Mouse (Mus musculus) heart, embryonic 10.5 days (tissue): ENCODE results near the gene Cacnb4. TPM values are rescaled to one million over a fixed set of nuclear protein-coding genes. Genes with fewer than 3 reads are reported as not detected.

ENCODE experiments used
- DNase-seq: peaks from one replicate; pipeline ENCODE4 v3.0.0-alpha.2; 2017; ENCODE audit warnings: low spot score
- H3K27ac ChIP-seq: fragments of 300-500 bp; sonication (generic); 2 replicates; pipeline ENCODE4 v1.5.1; 2016; ENCODE audit warnings: mild to moderate bottlenecking
- H3K27me3 ChIP-seq: fragments of 300-500 bp; sonication (generic); 2 replicates; pipeline ENCODE4 v1.6.1; 2016; ENCODE audit warnings: mild to moderate bottlenecking; ENCODE audit not compliant: poor library complexity, insufficient read depth, severe bottlenecking
- H3K36me3 ChIP-seq: fragments of 300-500 bp; sonication (generic); 2 replicates; pipeline ENCODE4 v1.6.1; 2016; ENCODE audit warnings: mild to moderate bottlenecking, moderate library complexity
- H3K4me1 ChIP-seq: fragments of 300-500 bp; sonication (generic); 2 replicates; pipeline ENCODE4 v1.6.1; 2016; ENCODE audit warnings: mild to moderate bottlenecking
- H3K4me3 ChIP-seq: fragments of 300-500 bp; sonication (generic); 2 replicates; pipeline ENCODE4 v1.5.1; 2016; ENCODE audit warnings: mild to moderate bottlenecking, moderate library complexity
- H3K9me3 ChIP-seq: fragments of 300-500 bp; sonication (generic); 2 replicates; pipeline ENCODE4 v1.6.1; 2016; ENCODE audit warnings: mild to moderate bottlenecking, moderate library complexity
- WGBS: fragments of 180-500 bp; shearing (Covaris S2); methylation state at CpG from one replicate; pipeline ENCODE4 v1.1.7; 2016; 5-methylcytosine and 5-hydroxymethylcytosine counted together
- polyA plus RNA-seq: library from polyadenylated mRNA; unstranded; fragments of >200 nt; fragmentation: Nextera tagmentation; extraction: Ambion mirVana; gene quantifications from 2 replicates; pipeline ENCODE4 v1.2.1, GENCODE M21; 2016

Gene Cacnb4
- polyA plus RNA-seq, 1 experiment from 2014 or later = 0.29 TPM

DNA sequence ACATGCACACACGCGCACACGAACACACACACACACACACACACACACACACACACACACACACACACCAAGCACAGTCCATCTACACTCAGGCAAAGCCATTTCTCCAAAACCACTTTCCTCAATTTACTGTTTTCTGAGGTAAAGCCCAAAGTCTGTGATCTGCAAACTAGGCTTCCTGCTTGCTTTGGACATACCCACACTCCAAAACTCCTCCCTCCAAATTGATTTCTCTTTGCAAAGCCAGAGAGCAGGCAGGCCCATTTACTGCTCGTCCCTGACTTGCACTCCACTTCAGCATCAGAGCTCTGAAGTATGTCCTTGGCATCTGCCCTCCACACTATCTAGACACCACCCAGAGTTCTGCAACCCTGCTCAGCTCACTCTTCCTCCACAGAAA lies 958 bp upstream of the Cacnb4 start:
- WGBS = 50% methylated on average over 4 of the region's 4 CpGs
- Histone ChIP-seq H3K36me3 (no peaks in the 10 kb centered on the region), H3K4me3 (no peak overlapping the region), H3K27ac (no peak overlapping the region), H3K27me3 (peaks cover 40% of the 10 kb centered on the region), H3K4me1 (peaks cover 20% of the 10 kb centered on the region; the same call in 1 of the 2 replicates), H3K9me3 (no peaks in the 10 kb centered on the region)
- DNase-seq = no peak

- H3K4me1 ChIP-seq = peaks cover 20% of the 10 kb centered on the region; the same call in 1 of the 2 replicates
- no peaks in the 10 kb centered on the region for H3K36me3 ChIP-seq
- peak overlapping the region; percentile 80 for H3K4me3 ChIP-seq
- no peaks in the 10 kb centered on the region for H3K9me3 ChIP-seq
- WGBS = 14% methylated on average over 6 of the region's 6 CpGs
- DNase-seq = no peak
- peak overlapping the region; percentile 87; the same call in 1 of the 2 replicates for H3K27ac ChIP-seq
- H3K27me3 ChIP-seq = peaks cover 40% of the 10 kb centered on the region
Observed at GRCm38 (mm10) chr2:52676913-52677303, 277 bp upstream of the Cacnb4 start.

DNA sequence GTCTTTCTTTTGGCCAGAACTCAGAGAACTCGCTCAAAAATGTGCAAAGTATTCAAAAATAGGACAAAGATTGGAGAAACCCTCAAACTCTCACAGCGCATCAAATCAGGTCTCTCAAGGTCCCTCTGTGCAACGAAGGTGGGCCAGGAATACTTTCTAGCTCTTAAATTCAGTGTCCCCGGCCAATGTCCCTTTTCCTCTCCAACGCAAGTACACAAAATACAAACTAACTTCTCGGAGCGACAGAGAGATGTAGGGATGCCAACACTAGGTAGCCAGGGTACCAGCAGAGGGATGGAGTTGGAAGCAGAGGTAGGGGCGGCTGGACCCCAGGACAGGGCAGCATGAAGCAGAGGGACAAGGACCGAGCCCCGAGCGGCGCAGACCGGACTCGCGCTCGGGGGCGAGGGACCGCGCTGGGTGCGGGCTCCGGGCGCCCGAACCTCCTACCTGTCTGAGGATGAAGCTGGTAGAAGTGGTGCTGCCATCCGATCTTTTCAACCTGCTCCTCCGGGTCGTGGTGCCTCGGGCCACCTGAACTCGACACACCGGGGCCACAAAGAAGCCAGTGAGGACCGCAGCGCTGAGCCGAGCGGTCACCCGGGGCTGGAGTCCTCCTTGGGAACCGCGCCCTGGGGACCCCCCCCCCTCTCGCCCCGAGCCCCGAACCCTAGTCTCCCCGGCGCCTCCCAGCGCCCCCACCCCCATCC lies 1.2 kb downstream of the Cacnb4 start:
- Histone ChIP-seq H3K36me3 (no peaks in the 10 kb centered on the region), H3K27ac (peak overlapping the region; percentile 87), H3K4me1 (peaks cover 20% of the 10 kb centered on the region; the same call in 1 of the 2 replicates), H3K27me3 (peaks cover 40% of the 10 kb centered on the region), H3K4me3 (peak overlapping the region; percentile 80), H3K9me3 (no peaks in the 10 kb centered on the region)
- WGBS = under 1% methylated on average over 42 of the region's 42 CpGs
- DNase-seq = peak; percentile 73

DNA sequence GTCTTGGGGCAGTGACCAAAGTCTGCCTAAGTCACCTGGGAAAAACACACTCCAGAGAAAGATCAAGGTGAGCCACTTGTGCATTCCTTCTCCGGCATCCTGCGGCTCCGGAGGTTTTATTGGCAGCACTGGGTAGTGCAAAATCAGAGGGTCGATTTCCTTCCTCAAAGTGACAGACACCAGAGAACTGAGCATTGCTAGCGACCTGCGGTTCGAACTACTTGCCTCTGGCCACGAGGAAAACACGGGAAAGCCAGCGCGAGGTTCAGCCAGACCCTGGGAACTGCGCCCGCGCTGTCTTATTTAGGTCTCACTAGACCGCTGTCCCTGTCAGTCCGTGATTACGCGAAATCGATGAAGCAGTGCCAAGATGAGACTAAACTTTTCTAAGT lies 1.7 kb downstream of the Cacnb4 start:
- no peaks in the 10 kb centered on the region for H3K9me3 ChIP-seq
- H3K27ac ChIP-seq = no peak overlapping the region
- peaks cover 20% of the 10 kb centered on the region; the same call in 1 of the 2 replicates for H3K4me1 ChIP-seq
- no peaks in the 10 kb centered on the region for H3K36me3 ChIP-seq
- under 1% methylated on average over 19 of the region's 19 CpGs for WGBS
- H3K4me3 ChIP-seq = peak overlapping the region; percentile 80
- DNase-seq = peak; percentile 63
- peaks cover 40% of the 10 kb centered on the region for H3K27me3 ChIP-seq

DNA sequence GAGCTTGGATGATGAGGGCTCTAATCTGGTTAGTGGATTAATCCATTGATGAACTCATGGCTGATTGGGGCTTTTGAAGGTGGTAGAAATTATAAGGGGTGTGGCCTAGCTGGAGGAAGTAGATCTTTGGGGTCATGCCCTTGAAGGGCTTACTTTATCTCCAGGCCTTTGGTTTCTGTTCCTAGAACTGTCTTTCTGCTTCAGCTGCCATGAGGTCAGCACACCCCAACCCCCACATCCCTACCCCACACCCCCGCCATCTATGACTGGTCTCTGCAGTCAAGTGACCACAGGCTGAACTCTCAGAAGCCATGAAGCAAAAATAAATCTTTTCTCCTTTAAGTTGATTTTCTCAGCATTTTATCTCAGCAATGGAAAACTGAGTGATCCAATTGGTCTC lies 3.5 kb downstream of the Cacnb4 start:
- Histone ChIP-seq H3K27ac (no peak overlapping the region), H3K9me3 (no peaks in the 10 kb centered on the region), H3K36me3 (no peaks in the 10 kb centered on the region), H3K4me1 (peaks cover 20% of the 10 kb centered on the region; the same call in 1 of the 2 replicates), H3K4me3 (no peak overlapping the region), H3K27me3 (peaks cover 33% of the 10 kb centered on the region)
- WGBS = 74% methylated on average over 1 of the region's 1 CpGs
- DNase-seq = no peak

GRCm38 (mm10) chr2:52670733-52671132 lies 5.9 kb downstream of the Cacnb4 start:
- 85% methylated on average over 5 of the region's 5 CpGs for WGBS
- Histone ChIP-seq H3K27me3 (peaks cover 20% of the 10 kb centered on the region), H3K9me3 (no peaks in the 10 kb centered on the region), H3K4me1 (peaks cover 9% of the 10 kb centered on the region; the same call in 1 of the 2 replicates), H3K4me3 (no peak overlapping the region), H3K27ac (no peak overlapping the region), H3K36me3 (no peaks in the 10 kb centered on the region)
- DNase-seq = no peak

DNA sequence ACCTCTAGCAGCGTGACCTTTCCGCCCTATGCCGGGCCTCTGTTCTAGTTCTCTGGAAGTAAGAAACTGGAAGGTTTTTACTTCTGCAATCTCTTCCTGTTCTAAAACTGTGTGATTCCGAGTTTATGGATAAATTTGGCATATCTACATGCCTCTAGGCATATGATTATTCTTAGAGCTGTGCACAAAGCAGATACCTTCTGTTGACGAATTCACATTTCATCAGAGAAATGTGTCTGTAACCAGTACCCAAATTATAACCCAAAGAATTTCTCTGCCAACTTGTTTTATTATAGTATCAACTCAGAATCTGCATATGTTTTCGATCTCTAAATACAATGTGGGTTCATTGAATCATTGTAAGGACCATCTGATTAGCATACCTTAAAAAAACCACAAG lies 8.2 kb downstream of the Cacnb4 start:
- Histone ChIP-seq H3K4me1 (no peaks in the 10 kb centered on the region), H3K27ac (no peak overlapping the region), H3K4me3 (no peak overlapping the region), H3K36me3 (no peaks in the 10 kb centered on the region), H3K27me3 (no peaks in the 10 kb centered on the region; the same call in 1 of the 2 replicates), H3K9me3 (no peaks in the 10 kb centered on the region)
- WGBS = 85% methylated on average over 6 of the region's 6 CpGs
- no peak for DNase-seq

- Histone ChIP-seq H3K4me3 (no peak overlapping the region), H3K27ac (no peak overlapping the region), H3K4me1 (no peaks in the 10 kb centered on the region), H3K27me3 (peaks cover 11% of the 10 kb centered on the region; the same call in 1 of the 2 replicates), H3K9me3 (no peaks in the 10 kb centered on the region), H3K36me3 (no peaks in the 10 kb centered on the region)
- WGBS = 86% methylated on average over 5 of the region's 5 CpGs
- DNase-seq = no peak
Observed at GRCm38 (mm10) chr2:52656722-52657121, 19.9 kb downstream of the Cacnb4 start.

DNA sequence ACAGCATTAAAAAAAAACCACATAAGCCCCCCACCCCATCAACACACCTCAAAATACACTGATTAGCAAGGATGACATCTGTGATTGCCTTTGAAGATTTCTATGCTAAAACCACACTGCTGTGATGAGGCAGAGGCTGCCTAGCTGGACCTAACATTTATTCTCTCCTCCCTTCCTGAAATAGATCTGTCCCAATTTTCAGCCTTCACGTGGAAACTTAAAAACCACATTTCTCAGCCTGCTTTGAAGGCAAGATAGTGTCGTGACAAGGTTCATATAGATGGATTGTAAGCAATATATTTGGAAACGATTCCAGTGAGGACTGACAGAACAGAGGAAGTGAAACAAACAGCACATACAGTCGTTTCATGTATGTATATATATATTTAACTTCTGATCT lies 22.1 kb downstream of the Cacnb4 start:
- WGBS = 73% methylated on average over 4 of the region's 4 CpGs
- Histone ChIP-seq H3K9me3 (no peaks in the 10 kb centered on the region), H3K36me3 (no peaks in the 10 kb centered on the region), H3K27ac (no peak overlapping the region), H3K4me3 (no peak overlapping the region), H3K27me3 (peaks cover 5% of the 10 kb centered on the region; the same call in 1 of the 2 replicates), H3K4me1 (no peaks in the 10 kb centered on the region)
- no peak for DNase-seq

DNA sequence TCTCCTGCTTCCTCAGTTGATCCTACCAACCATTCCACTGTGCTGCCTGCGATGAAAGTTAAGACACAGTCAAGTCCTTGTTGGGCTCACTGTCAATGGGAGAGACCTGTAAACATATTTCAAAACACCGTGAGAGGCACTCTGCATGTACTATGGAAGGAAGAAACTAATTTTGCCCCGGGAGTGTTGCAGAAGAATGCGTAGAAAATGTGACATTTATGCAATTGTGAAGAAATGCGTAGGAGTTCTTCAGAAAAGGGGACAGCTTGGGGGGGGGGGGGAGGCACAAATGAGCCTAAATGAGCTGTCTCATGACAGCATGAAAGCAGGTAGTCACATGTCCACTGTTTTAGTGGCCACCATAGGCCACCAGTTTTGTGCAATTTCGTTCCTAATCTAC lies 25.1 kb downstream of the Cacnb4 start:
- H3K4me1 ChIP-seq = no peaks in the 10 kb centered on the region
- no peak overlapping the region for H3K4me3 ChIP-seq
- no peaks in the 10 kb centered on the region for H3K36me3 ChIP-seq
- H3K9me3 ChIP-seq = no peaks in the 10 kb centered on the region
- WGBS = 74% methylated on average over 6 of the region's 6 CpGs
- DNase-seq = no peak
- no peak overlapping the region for H3K27ac ChIP-seq
- no peaks in the 10 kb centered on the region for H3K27me3 ChIP-seq

- H3K27me3 ChIP-seq = no peaks in the 10 kb centered on the region
- H3K4me3 ChIP-seq = no peak overlapping the region
- H3K36me3 ChIP-seq = no peaks in the 10 kb centered on the region
- DNase-seq = no peak
- WGBS = 74% methylated on average over 8 of the region's 8 CpGs
- no peaks in the 10 kb centered on the region for H3K4me1 ChIP-seq
- no peaks in the 10 kb centered on the region for H3K9me3 ChIP-seq
- no peak overlapping the region for H3K27ac ChIP-seq
Observed at GRCm38 (mm10) chr2:52647255-52647998, 29.2 kb downstream of the Cacnb4 start.

- no peaks in the 10 kb centered on the region for H3K27me3 ChIP-seq
- no peaks in the 10 kb centered on the region for H3K4me1 ChIP-seq
- no peak overlapping the region for H3K4me3 ChIP-seq
- no peaks in the 10 kb centered on the region for H3K36me3 ChIP-seq
- 44% methylated on average over 6 of the region's 6 CpGs for WGBS
- no peaks in the 10 kb centered on the region for H3K9me3 ChIP-seq
- H3K27ac ChIP-seq = no peak overlapping the region
- no peak for DNase-seq
Observed at GRCm38 (mm10) chr2:52643657-52644056, 33.0 kb downstream of the Cacnb4 start.

- 76% methylated on average over 4 of the region's 4 CpGs for WGBS
- Histone ChIP-seq H3K9me3 (no peaks in the 10 kb centered on the region), H3K4me3 (no peak overlapping the region), H3K36me3 (no peaks in the 10 kb centered on the region), H3K4me1 (peaks cover 7% of the 10 kb centered on the region; the same call in 1 of the 2 replicates), H3K27ac (no peak overlapping the region), H3K27me3 (peaks cover 8% of the 10 kb centered on the region; the same call in 1 of the 2 replicates)
- DNase-seq = no peak
Observed at GRCm38 (mm10) chr2:52639530-52639875, 37.1 kb downstream of the Cacnb4 start.
